Mouse (Mus musculus): ENCODE data around the gene Kcnmb4. TPM values are rescaled to one million over a fixed set of nuclear protein-coding genes. Genes with fewer than 3 reads are reported as not detected.

Kcnmb4 gene
- total and polyA plus RNA-seq, 2 experiments from 2014 or later, result 30.1 to 71.6 TPM

GRCm38 (mm10) chr10:116426176-116426575 is 47.5 kb downstream of the Kcnmb4 start:
- H3K27me3 ChIP-seq (ENCODE audit: insufficient read depth, low read length), result no peaks in the 10 kb centered on the region
- H3K4me2 ChIP-seq (ENCODE audit: low read depth, low read length), result no peak overlapping the region
- H3K4me3 ChIP-seq (ENCODE audit: low read length), result no peak overlapping the region
- no peak for ATAC-seq
- H3K9me3 ChIP-seq (ENCODE audit: low read length), result no peaks in the 10 kb centered on the region
- no peaks in the 10 kb centered on the region for H3K4me1 ChIP-seq (ENCODE audit: insufficient read depth, low read length)
- DNase-seq (ENCODE audit: low spot score), result no peak
- no peaks in the 10 kb centered on the region for H3K36me3 ChIP-seq (ENCODE audit: insufficient read depth, low read length)
- 85% methylated on average over 7 of the region's 7 CpGs for WGBS
- H3K9ac ChIP-seq (replicated peaks; ENCODE audit: low read length), result no peak overlapping the region
- no peak overlapping the region for H3K27ac ChIP-seq
- no peak for TF ChIP-seq CTCF (IDR thresholded peaks at IDR 0.05; ENCODE audit: low read depth)

GRCm38 (mm10) chr10:116424921-116425320 is 48.8 kb downstream of the Kcnmb4 start:
- DNase-seq (ENCODE audit: low spot score) (peak; percentile 33), ATAC-seq (no peak)
- H3K4me2 ChIP-seq (ENCODE audit: low read depth, low read length), result no peak overlapping the region
- H3K9ac ChIP-seq (replicated peaks; ENCODE audit: low read length), result no peak overlapping the region
- WGBS, result 58% methylated on average over 6 of the region's 6 CpGs
- H3K9me3 ChIP-seq (ENCODE audit: low read length), result no peaks in the 10 kb centered on the region
- H3K36me3 ChIP-seq (ENCODE audit: insufficient read depth, low read length), result no peaks in the 10 kb centered on the region
- H3K27ac ChIP-seq, result no peak overlapping the region
- TF ChIP-seq CTCF (IDR thresholded peaks at IDR 0.05; ENCODE audit: low read depth), result no peak
- no peaks in the 10 kb centered on the region for H3K4me1 ChIP-seq (ENCODE audit: insufficient read depth, low read length)
- no peak overlapping the region for H3K4me3 ChIP-seq (ENCODE audit: low read length)
- no peaks in the 10 kb centered on the region for H3K27me3 ChIP-seq (ENCODE audit: insufficient read depth, low read length)

- no peaks in the 10 kb centered on the region for H3K36me3 ChIP-seq (ENCODE audit: insufficient read depth, low read length)
- no peak for TF ChIP-seq CTCF (IDR thresholded peaks at IDR 0.05; ENCODE audit: low read depth)
- no peak overlapping the region for H3K9ac ChIP-seq (replicated peaks; ENCODE audit: low read length)
Measured at GRCm38 (mm10) chr10:116422551-116422950, 51.1 kb downstream of the Kcnmb4 start.

GRCm38 (mm10) chr10:116420976-116421375 is 52.7 kb downstream of the Kcnmb4 start:
- H3K9me3 ChIP-seq (ENCODE audit: low read length), result no peaks in the 10 kb centered on the region
- H3K9ac ChIP-seq (replicated peaks; ENCODE audit: low read length), result no peak overlapping the region
- no peaks in the 10 kb centered on the region for H3K36me3 ChIP-seq (ENCODE audit: insufficient read depth, low read length)
- WGBS, result 57% methylated on average over 6 of the region's 6 CpGs
- no peak overlapping the region for H3K4me3 ChIP-seq (ENCODE audit: low read length)
- no peaks in the 10 kb centered on the region for H3K27me3 ChIP-seq (ENCODE audit: insufficient read depth, low read length)
- H3K27ac ChIP-seq, result no peak overlapping the region
- DNase-seq (ENCODE audit: low spot score), result no peak
- no peak for TF ChIP-seq CTCF (IDR thresholded peaks at IDR 0.05; ENCODE audit: low read depth)
- no peak overlapping the region for H3K4me2 ChIP-seq (ENCODE audit: low read depth, low read length)
- ATAC-seq, result no peak
- H3K4me1 ChIP-seq (ENCODE audit: insufficient read depth, low read length), result 0 out of 2 replicates have a peak, but pooled peaks cover 4% of the 10 kb centered on the region

More at GRCm38 (mm10) chr10:116422551-116422950, 51.1 kb downstream of the Kcnmb4 start:
- ATAC-seq (no peak), DNase-seq (ENCODE audit: low spot score) (no peak)
- 95% methylated on average over 2 of the region's 2 CpGs for WGBS
- no peaks in the 10 kb centered on the region for H3K4me1 ChIP-seq (ENCODE audit: insufficient read depth, low read length)
- H3K4me3 ChIP-seq (ENCODE audit: low read length), result no peak overlapping the region
- H3K4me2 ChIP-seq (ENCODE audit: low read depth, low read length), result no peak overlapping the region
- H3K27me3 ChIP-seq (ENCODE audit: insufficient read depth, low read length), result no peaks in the 10 kb centered on the region
- H3K9me3 ChIP-seq (ENCODE audit: low read length), result no peaks in the 10 kb centered on the region
- no peak overlapping the region for H3K27ac ChIP-seq

GRCm38 (mm10) chr10:116418121-116418726 is 55.5 kb downstream of the Kcnmb4 start:
- 79% methylated on average over 24 of the region's 24 CpGs for WGBS
- H3K9me3 ChIP-seq (ENCODE audit: low read length), result no peaks in the 10 kb centered on the region
- no peaks in the 10 kb centered on the region for H3K36me3 ChIP-seq (ENCODE audit: insufficient read depth, low read length)
- DNase-seq (ENCODE audit: low spot score) (no peak), ATAC-seq (no peak)
- no peak overlapping the region for H3K9ac ChIP-seq (replicated peaks; ENCODE audit: low read length)
- no peak overlapping the region for H3K4me3 ChIP-seq (ENCODE audit: low read length)
- H3K4me1 ChIP-seq (ENCODE audit: insufficient read depth, low read length), result 0 out of 2 replicates have a peak, but pooled peaks cover 4% of the 10 kb centered on the region
- no peak overlapping the region for H3K4me2 ChIP-seq (ENCODE audit: low read depth, low read length)
- TF ChIP-seq CTCF (IDR thresholded peaks at IDR 0.05; ENCODE audit: low read depth), result 0 out of 2 replicates have a peak, but pooled peaks have one; percentile 9
- no peaks in the 10 kb centered on the region for H3K27me3 ChIP-seq (ENCODE audit: insufficient read depth, low read length)
- no peak overlapping the region for H3K27ac ChIP-seq

GRCm38 (mm10) chr10:116416726-116417125 is 57.0 kb downstream of the Kcnmb4 start:
- H3K27me3 ChIP-seq (ENCODE audit: insufficient read depth, low read length), result no peaks in the 10 kb centered on the region
- no peak overlapping the region for H3K4me2 ChIP-seq (ENCODE audit: low read depth, low read length)
- 45% methylated on average over 5 of the region's 5 CpGs for WGBS
- H3K36me3 ChIP-seq (ENCODE audit: insufficient read depth, low read length), result no peaks in the 10 kb centered on the region
- no peak for TF ChIP-seq CTCF (IDR thresholded peaks at IDR 0.05; ENCODE audit: low read depth)
- 0 out of 2 replicates have a peak overlapping the region, but pooled peaks have one; percentile 32 for H3K27ac ChIP-seq
- peak; percentile 7; the same call in 1 of the 2 replicates for ATAC-seq
- no peak overlapping the region for H3K9ac ChIP-seq (replicated peaks; ENCODE audit: low read length)
- no peak for DNase-seq (ENCODE audit: low spot score)
- H3K9me3 ChIP-seq (ENCODE audit: low read length), result no peaks in the 10 kb centered on the region
- 0 out of 2 replicates have a peak, but pooled peaks cover 4% of the 10 kb centered on the region for H3K4me1 ChIP-seq (ENCODE audit: insufficient read depth, low read length)
- no peak overlapping the region for H3K4me3 ChIP-seq (ENCODE audit: low read length)

- DNase-seq (ENCODE audit: low spot score), result peak; percentile 6
- no peak overlapping the region for H3K9ac ChIP-seq (replicated peaks; ENCODE audit: low read length)
- 0 out of 2 replicates have a peak, but pooled peaks cover 4% of the 10 kb centered on the region for H3K4me1 ChIP-seq (ENCODE audit: insufficient read depth, low read length)
- no peak for TF ChIP-seq CTCF (IDR thresholded peaks at IDR 0.05; ENCODE audit: low read depth)
- H3K4me3 ChIP-seq (ENCODE audit: low read length), result no peak overlapping the region
- no peaks in the 10 kb centered on the region for H3K36me3 ChIP-seq (ENCODE audit: insufficient read depth, low read length)
- 21% methylated on average over 6 of the region's 6 CpGs for WGBS
- H3K9me3 ChIP-seq (ENCODE audit: low read length), result no peaks in the 10 kb centered on the region
- ATAC-seq, result peak; percentile 69
- no peak overlapping the region for H3K4me2 ChIP-seq (ENCODE audit: low read depth, low read length)
- no peaks in the 10 kb centered on the region for H3K27me3 ChIP-seq (ENCODE audit: insufficient read depth, low read length)
- peak overlapping the region; percentile 32; the same call in 1 of the 2 replicates for H3K27ac ChIP-seq
Measured at GRCm38 (mm10) chr10:116416142-116416541, 57.5 kb downstream of the Kcnmb4 start.

All from hindbrain, postnatal 0 days (tissue).